Mouse (Mus musculus): ENCODE results near the gene Aig1. TPM values are rescaled to one million over a fixed set of nuclear protein-coding genes. Genes with fewer than 3 reads are reported as not detected.

The Aig1 gene
- polyA plus RNA-seq (2012): not detected in 2 replicates

- TF ChIP-seq GATA1 (IDR thresholded peaks at IDR 0.05; ENCODE audit: low read length): no peak
Observed at GRCm38 (mm10) chr10:13868371-13869321, at the start of gene Aig1. Aig1 (minus strand) TSS chr10:13868980.

- no peak for TF ChIP-seq GATA1 (IDR thresholded peaks at IDR 0.05; ENCODE audit: low read length)
Observed at GRCm38 (mm10) chr10:13916645-13917342, 48.0 kb upstream of the Aig1 start.

- no peak for TF ChIP-seq GATA1 (IDR thresholded peaks at IDR 0.05; ENCODE audit: low read length)
Observed at GRCm38 (mm10) chr10:13915211-13915610, 46.4 kb upstream of the Aig1 start.

GRCm38 (mm10) chr10:13913689-13914088, 44.9 kb upstream of the Aig1 start:
- TF ChIP-seq GATA1 (IDR thresholded peaks at IDR 0.05; ENCODE audit: low read length): no peak

- TF ChIP-seq GATA1 (IDR thresholded peaks at IDR 0.05; ENCODE audit: low read length): no peak
Observed at GRCm38 (mm10) chr10:13906261-13906741, 37.5 kb upstream of the Aig1 start.

- TF ChIP-seq GATA1 (IDR thresholded peaks at IDR 0.05; ENCODE audit: low read length): no peak
Observed at GRCm38 (mm10) chr10:13905618-13906017, 36.8 kb upstream of the Aig1 start.

- no peak for TF ChIP-seq GATA1 (IDR thresholded peaks at IDR 0.05; ENCODE audit: low read length)
Observed at GRCm38 (mm10) chr10:13882975-13883875, 14.4 kb upstream of the Aig1 start.

- no peak for TF ChIP-seq GATA1 (IDR thresholded peaks at IDR 0.05; ENCODE audit: low read length)
Observed at GRCm38 (mm10) chr10:13882490-13882889, 13.7 kb upstream of the Aig1 start.

- no peak for TF ChIP-seq GATA1 (IDR thresholded peaks at IDR 0.05; ENCODE audit: low read length)
Observed at GRCm38 (mm10) chr10:13878696-13879095, 9.9 kb upstream of the Aig1 start.

- TF ChIP-seq GATA1 (IDR thresholded peaks at IDR 0.05; ENCODE audit: low read length): no peak
Observed at GRCm38 (mm10) chr10:13875038-13875420, 6.2 kb upstream of the Aig1 start.

- no peak for TF ChIP-seq GATA1 (IDR thresholded peaks at IDR 0.05; ENCODE audit: low read length)
Observed at GRCm38 (mm10) chr10:13874301-13875037, 5.7 kb upstream of the Aig1 start.

- TF ChIP-seq GATA1 (IDR thresholded peaks at IDR 0.05; ENCODE audit: low read length): no peak
Observed at GRCm38 (mm10) chr10:13870531-13870930, 1.8 kb upstream of the Aig1 start.

GRCm38 (mm10) chr10:13869322-13870035, 699 bp upstream of the Aig1 start:
- TF ChIP-seq GATA1 (IDR thresholded peaks at IDR 0.05; ENCODE audit: low read length): no peak

GRCm38 (mm10) chr10:13866391-13866790, 2.4 kb downstream of the Aig1 start:
- TF ChIP-seq GATA1 (IDR thresholded peaks at IDR 0.05; ENCODE audit: low read length): no peak

Data from G1E-ER4 (cell line).